Mouse (Mus musculus): Measurements from ENCODE around the gene Tbca.

- TF ChIP-seq CTCF (IDR thresholded peaks at IDR 0.05; ENCODE audit: control insufficient read depth, insufficient read depth, insufficient read length), result no peak
- no peak for TF ChIP-seq CEBPB (IDR thresholded peaks at IDR 0.05; ENCODE audit: low read depth)
- no peak for TF ChIP-seq USF1 (IDR thresholded peaks at IDR 0.05; ENCODE audit: low read depth)
Measured at GRCm38 (mm10) chr13:94745176-94745575, 43.5 kb upstream of the Tbca start.

Measured in C2C12 (cell line).